Mouse (Mus musculus): ENCODE results near the gene Arhgef1.

GRCm38 (mm10) chr7:24897224-24897623 lies 5.5 kb upstream of the Arhgef1 start, which contains the start of gene Cd79a:
- TF ChIP-seq RAD21 (IDR thresholded peaks at IDR 0.05; ENCODE audit: low read depth, low read length): no peak; the same call in 1 of the 2 replicates
- TF ChIP-seq MXI1 (IDR thresholded peaks at IDR 0.05; ENCODE audit: low read depth, low read length): peak; percentile 52; the same call in 1 of the 2 replicates

Data from CH12.LX (cell line).